ENCODE assay signal across 28 mouse cellular contexts in genomic region chr6:122527596-122527995, GRCm38 (mm10). TPM values are rescaled to one million over a fixed set of nuclear protein-coding genes. Genes with fewer than 3 reads are reported as not detected.
DNase-seq lines count a peak whose midpoint lies in the region; ATAC-seq and TF ChIP-seq lines count a peak whose summit lies in the region.
"Had no signal": no experiment of that assay in that cellular context is flagged by ENCODE, and none has a peak within 500 bp of the region (broad histone marks: within the 10 kb centered on the region; RNA-seq: fewer than 3 reads in every experiment).

No protein-coding gene starts in this region.

- no peak overlapping the region for H3K9ac ChIP-seq in heart, embryonic 15.5 days
- H3K9ac ChIP-seq in heart, adult 2 months (ENCODE audit: low read depth, low read length): no peak overlapping the region
- no peak overlapping the region for H3K9ac ChIP-seq in intestine, postnatal 0 days (ENCODE audit: low read depth, low read length)
- H3K9ac ChIP-seq: liver, embryonic 15.5 days; neural tube, embryonic 15.5 days had no signal

- H3K27ac ChIP-seq in heart, embryonic 15.5 days: no peak overlapping the region
- no peak overlapping the region for H3K27ac ChIP-seq in heart, adult 2 months
- no peak overlapping the region for H3K27ac ChIP-seq in intestine, postnatal 0 days (ENCODE audit: low read depth, low read length)
- H3K27ac ChIP-seq: liver, embryonic 15.5 days; neural tube, embryonic 15.5 days; stomach, postnatal 0 days had no signal

- intact Hi-C loops in heart, adult 2 months (cut with DNase I): no loop called here

- no peaks in the 10 kb centered on the region for H3K36me3 ChIP-seq in heart, embryonic 15.5 days
- no peaks in the 10 kb centered on the region for H3K36me3 ChIP-seq in heart, adult 2 months (ENCODE audit: control insufficient read depth, insufficient read depth, low read length)
- H3K36me3 ChIP-seq in splenic B cell, adult 2 months (ENCODE audit: control insufficient read depth, insufficient read depth, low read length, poor library complexity, severe bottlenecking): no peaks in the 10 kb centered on the region
- no peaks in the 10 kb centered on the region for H3K36me3 ChIP-seq in intestine, postnatal 0 days (ENCODE audit: control insufficient read depth, insufficient read depth)
- H3K36me3 ChIP-seq: liver, embryonic 15.5 days; neural tube, embryonic 15.5 days had no signal

- no peaks in the 10 kb centered on the region for H3K79me2 ChIP-seq in heart, adult 2 months (replicated peaks; ENCODE audit: control insufficient read depth, insufficient read depth, low read length)

- no peaks in the 10 kb centered on the region for H3K4me1 ChIP-seq in heart, embryonic 15.5 days (replicated peaks)
- H3K4me1 ChIP-seq in heart, adult 2 months (ENCODE audit: control insufficient read depth, insufficient read depth, low read length): no peaks in the 10 kb centered on the region
- H3K4me1 ChIP-seq in intestine, postnatal 0 days (replicated peaks; ENCODE audit: control insufficient read depth, insufficient read depth, low read length): no peaks in the 10 kb centered on the region
- H3K4me1 ChIP-seq: liver, embryonic 15.5 days; neural tube, embryonic 15.5 days had no signal

- no peak for TF ChIP-seq EP300 in heart, adult 2 months (IDR thresholded peaks at IDR 0.05; ENCODE audit: insufficient read depth, low read depth, low read length)

- no peaks in the 10 kb centered on the region for H3K9me3 ChIP-seq in heart, embryonic 15.5 days (replicated peaks)
- no peaks in the 10 kb centered on the region for H3K9me3 ChIP-seq in intestine, postnatal 0 days (ENCODE audit: control insufficient read depth)
- H3K9me3 ChIP-seq: liver, embryonic 15.5 days; neural tube, embryonic 15.5 days had no signal

- no peak for ATAC-seq in heart, embryonic 15.5 days (replicated peaks; ENCODE audit: insufficient number of reproducible peaks, insufficient read depth, low FRiP score, low read depth)
- peak; percentile 46 to 80 for ATAC-seq in hematopoietic stem cell, adult 5-6 weeks (replicated peaks in 1 of 2; ENCODE audit: insufficient read depth in 1 of 2, low FRiP score in 2 of 2, low TSS enrichment in 1 of 2, low read depth in 1 of 2, poor library complexity in 2 of 2, severe bottlenecking in 2 of 2)
- no peak for ATAC-seq in intestine, postnatal 0 days
- ATAC-seq: forebrain, embryonic 14.5 days; hindbrain, embryonic 16.5 days; lung, postnatal 0 days had no signal

- no peak for DNase-seq in heart, adult 2 months
- peak; percentile 73 for DNase-seq in CD4-positive, CD25-positive, alpha-beta regulatory T cell, adult 2 months (ENCODE audit: low read depth, low spot score)
- peak; percentile 25 for DNase-seq in splenic B cell, adult 2 months (ENCODE audit: low read depth, low spot score)
- no peak for DNase-seq in adrenal gland, postnatal 10 days
- no peak for DNase-seq in retina, embryonic 14.5 days (ENCODE audit: low spot score)
- DNase-seq: adrenal gland, adult 2 months; cerebellum, adult 11 months; cerebellum, postnatal 36 days; heart, adult 11 months; heart, postnatal 14 days; kidney, adult 2 months; kidney, postnatal 4 days had no signal

- peak overlapping the region; percentile 7; the same call in 1 of the 2 replicates for H3K4me2 ChIP-seq in heart, embryonic 15.5 days
- no peak overlapping the region for H3K4me2 ChIP-seq in intestine, postnatal 0 days (replicated peaks; ENCODE audit: low read depth)
- H3K4me2 ChIP-seq: liver, embryonic 15.5 days; midbrain, embryonic 11.5 days; neural tube, embryonic 15.5 days had no signal

- WGBS in heart, embryonic 15.5 days: 23% methylated on average over 12 of the region's 12 CpGs
- WGBS in heart, adult 2 months: 33% methylated on average over 12 of the region's 12 CpGs
- 16% methylated on average over 12 of the region's 12 CpGs for WGBS in intestine, postnatal 0 days

- no peak for TF ChIP-seq POLR2A in heart, adult 2 months (IDR thresholded peaks at IDR 0.05; ENCODE audit: insufficient read depth, low read depth, low read length)

- TF ChIP-seq CTCF in heart, adult 2 months (IDR thresholded peaks at IDR 0.05): no peak
- TF ChIP-seq CTCF in intestine, postnatal 0 days (IDR thresholded peaks at IDR 0.05; ENCODE audit: low read depth): no peak

- no peak overlapping the region for H3K4me3 ChIP-seq in heart, embryonic 15.5 days
- H3K4me3 ChIP-seq in heart, adult 2 months: no peak overlapping the region
- H3K4me3 ChIP-seq in intestine, postnatal 0 days (ENCODE audit: low read depth, low read length): no peak overlapping the region
- H3K4me3 ChIP-seq: erythroblast, embryonic 14.5 days; liver, embryonic 15.5 days; neural tube, embryonic 15.5 days had no signal

- H3K27me3 ChIP-seq in heart, embryonic 15.5 days: no peaks in the 10 kb centered on the region
- H3K27me3 ChIP-seq in heart, adult 2 months (ENCODE audit: control insufficient read depth, insufficient read depth, low read length): no peaks in the 10 kb centered on the region
- no peaks in the 10 kb centered on the region for H3K27me3 ChIP-seq in splenic B cell, adult 2 months (ENCODE audit: control insufficient read depth, insufficient read depth, low read length, poor library complexity, severe bottlenecking)
- H3K27me3 ChIP-seq in intestine, postnatal 0 days (replicated peaks; ENCODE audit: control insufficient read depth, insufficient read depth, low read length): no peaks in the 10 kb centered on the region
- H3K27me3 ChIP-seq: neural tube, embryonic 15.5 days had no signal

RNA-seq across cellular contexts. Expression of gene Mfap5, which starts 22.0 kb away (rescaled TPM):
- polyA plus RNA-seq in heart, embryonic 15.5 days (2015; fragmentation: Nextera tagmentation; extraction: Ambion mirVana): 32.9 and 36.3 TPM in 2 replicates
- total RNA-seq in heart, adult 2 months (2021): 10 to 100 TPM; 20.5 to 22.4 TPM
- 113 and 156 TPM in 2 replicates for polyA plus RNA-seq in heart, adult 2 months (2012; rRNA removed)
- not detected in 2 replicates for total RNA-seq in hematopoietic stem cell, adult 5-6 weeks (2017)
- 23.6 and 30.5 TPM in 2 replicates for polyA plus RNA-seq in intestine, postnatal 0 days (2015; fragmentation: Nextera tagmentation; extraction: Ambion mirVana)
- total RNA-seq in adrenal gland, postnatal 10 days (2021): 10 to 100 TPM; 53.9 to 57.8 TPM
- polyA plus RNA-seq: erythroblast, embryonic 14.5 days had no signal

RNA-seq across cellular contexts. Expression of gene Aicda, which starts 26.0 kb away (rescaled TPM):
- 0.14 TPM in 1 of 2 replicates, not detected in the other for polyA plus RNA-seq in heart, embryonic 15.5 days (2015; fragmentation: Nextera tagmentation; extraction: Ambion mirVana)
- total RNA-seq in heart, adult 2 months (2021): not detected
- not detected in 2 replicates for polyA plus RNA-seq in heart, adult 2 months (2012; rRNA removed)
- total RNA-seq in hematopoietic stem cell, adult 5-6 weeks (2017): not detected in 2 replicates
- not detected in 2 replicates for polyA plus RNA-seq in intestine, postnatal 0 days (2015; fragmentation: Nextera tagmentation; extraction: Ambion mirVana)
- total RNA-seq in adrenal gland, postnatal 10 days (2021): not detected
- total RNA-seq: adrenal gland, adult 2 months; gastrocnemius, adult 18-20 months; heart, postnatal 14 days; layer of hippocampus, postnatal 14 days; left cerebral cortex, postnatal 14 days had no signal
- polyA plus RNA-seq: adrenal gland, adult 2 months; embryonic facial prominence, embryonic 11.5 days; erythroblast, embryonic 14.5 days; kidney, adult 2 months; liver, embryonic 15.5 days; midbrain, embryonic 11.5 days; stomach, postnatal 0 days had no signal

RNA-seq across cellular contexts. Expression of gene Rimklb, which starts 29.0 kb away (rescaled TPM):
- polyA plus RNA-seq in heart, embryonic 15.5 days (2015; fragmentation: Nextera tagmentation; extraction: Ambion mirVana): 0.94 and 4.5 TPM in 2 replicates
- not detected for total RNA-seq in heart, adult 2 months (2021)
- polyA plus RNA-seq in heart, adult 2 months (2012; rRNA removed): 0.04 and 0.12 TPM in 2 replicates
- not detected in 2 replicates for total RNA-seq in hematopoietic stem cell, adult 5-6 weeks (2017)
- 1.3 and 1.5 TPM in 2 replicates for polyA plus RNA-seq in intestine, postnatal 0 days (2015; fragmentation: Nextera tagmentation; extraction: Ambion mirVana)
- 1 to 10 TPM in 1 of 2 experiments, under 1 TPM in 1; 0.82 to 1.5 TPM for total RNA-seq in adrenal gland, postnatal 10 days (2021)
- total RNA-seq: adrenal gland, adult 2 months had no signal
- polyA plus RNA-seq: erythroblast, embryonic 14.5 days; small intestine, adult 2 months had no signal

Comparison
In these comparisons a context has a peak if more than half of its experiments do, and no peak if none do; other contexts are left out.
1. ATAC-seq: peak in hematopoietic stem cell, adult 5-6 weeks (2 of 2); none in heart, embryonic 15.5 days (single experiment) and intestine, postnatal 0 days (single experiment).
2. DNase-seq: peak in CD4-positive, CD25-positive, alpha-beta regulatory T cell, adult 2 months (single experiment) and splenic B cell, adult 2 months (single experiment); none in heart, adult 2 months (0 of 2), adrenal gland, postnatal 10 days (single experiment) and retina, embryonic 14.5 days (single experiment).
3. RNA of gene Mfap5, which starts 22.0 kb away (total RNA-seq): 53.9 to 57.8 TPM in adrenal gland, postnatal 10 days and 20.5 to 22.4 TPM in heart, adult 2 months; not detected in hematopoietic stem cell, adult 5-6 weeks; every median in the first group is over 10 times any median in the second.